8 mouse cellular contexts compared by ENCODE assay signal in the genomic region with DNA sequence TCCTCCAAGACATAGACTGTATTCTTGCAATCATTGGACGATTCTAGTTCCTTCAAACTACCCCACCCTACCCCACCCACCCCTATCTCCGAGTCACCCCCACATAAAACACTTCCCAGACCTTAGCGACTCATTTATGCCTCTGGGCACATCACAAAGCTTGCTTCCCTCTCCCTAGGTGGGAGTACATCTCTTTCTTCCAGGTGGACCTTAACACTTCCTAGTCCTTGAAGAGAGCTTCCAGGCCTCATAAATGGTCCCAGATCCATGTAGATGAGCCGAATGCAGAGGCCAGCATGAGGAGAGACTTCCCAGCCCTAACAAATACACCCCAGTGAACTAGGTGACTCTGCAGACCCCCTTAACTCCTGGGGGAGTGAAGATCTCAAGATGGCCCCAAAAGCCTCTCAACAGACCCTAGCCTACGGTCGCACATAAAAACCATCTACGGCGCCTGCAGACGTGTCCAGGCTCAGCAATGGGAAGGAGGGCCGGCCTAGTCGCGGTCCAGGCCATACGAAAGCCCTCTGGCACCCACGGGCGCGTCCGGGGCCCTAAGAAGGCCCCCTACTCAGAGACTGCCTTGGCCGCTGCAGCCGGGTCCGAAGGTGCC. TPM values are rescaled to one million over a fixed set of nuclear protein-coding genes. Genes with fewer than 3 reads are reported as not detected.
A peak's percentile ranks its signal among the peaks of the same experiment; 100 is the strongest.
DNase-seq lines count a peak whose midpoint lies in the region; ATAC-seq and TF ChIP-seq lines count a peak whose summit lies in the region.

No protein-coding gene starts in this region.

- no peak for DNase-seq in forebrain, embryonic 10.5 days (ENCODE audit: extremely low spot score, low spot score)
- no peak for DNase-seq in limb, embryonic 14.5 days (ENCODE audit: low spot score)
- no peak for DNase-seq in embryo, embryonic 10 days (ENCODE audit: low spot score)
- DNase-seq in cerebellum, adult 11-12 months: no peak
- no peak for DNase-seq in frontal cortex, postnatal 25 days (ENCODE audit: low spot score in 2 of 2)

- peaks cover 48% of the 10 kb centered on the region for H3K36me3 ChIP-seq in megakaryocyte, embryonic 14.5 days (replicated peaks; ENCODE audit: low read length)
- H3K36me3 ChIP-seq in forebrain, embryonic 10.5 days (replicated peaks): peaks cover 36% of the 10 kb centered on the region
- peaks cover 31% of the 10 kb centered on the region for H3K36me3 ChIP-seq in limb, embryonic 14.5 days (ENCODE audit: control insufficient read depth, insufficient read depth, low read length)
- peaks cover 23% of the 10 kb centered on the region for H3K36me3 ChIP-seq in small intestine, adult 2 months (ENCODE audit: control insufficient read depth, insufficient read depth, low read length)

- ATAC-seq in megakaryocyte, adult 5-6 weeks (ENCODE audit: poor library complexity, severe bottlenecking): no peak
- no peak; the same call in 1 of the 2 replicates for ATAC-seq in limb, embryonic 14.5 days (ENCODE audit: low FRiP score, low read depth)

- H3K9ac ChIP-seq in limb, embryonic 14.5 days (ENCODE audit: low read depth, low read length, severe bottlenecking): peak overlapping the region; percentile 92

- H3K4me2 ChIP-seq in limb, embryonic 14.5 days (replicated peaks; ENCODE audit: low read depth, low read length, severe bottlenecking): peak overlapping the region; percentile 76

- no peak for TF ChIP-seq CTCF in small intestine, adult 2 months (IDR thresholded peaks at IDR 0.05; ENCODE audit: extremely low read depth, insufficient read length, insufficient replicate concordance, low read depth, low read length)

- H3K9me3 ChIP-seq in megakaryocyte, embryonic 14.5 days: no peaks in the 10 kb centered on the region
- no peaks in the 10 kb centered on the region for H3K9me3 ChIP-seq in forebrain, embryonic 10.5 days
- H3K9me3 ChIP-seq in limb, embryonic 14.5 days (ENCODE audit: control insufficient read depth, low read length): no peaks in the 10 kb centered on the region

- peaks cover 69% of the 10 kb centered on the region for H3K4me1 ChIP-seq in megakaryocyte, embryonic 14.5 days
- H3K4me1 ChIP-seq in forebrain, embryonic 10.5 days: peaks cover 48% of the 10 kb centered on the region
- H3K4me1 ChIP-seq in limb, embryonic 14.5 days (ENCODE audit: control insufficient read depth, insufficient read depth, low read length): peaks cover 22% of the 10 kb centered on the region
- peaks cover 5% of the 10 kb centered on the region; the same call in 1 of the 2 replicates for H3K4me1 ChIP-seq in small intestine, adult 2 months (ENCODE audit: control insufficient read depth, insufficient read depth, insufficient read length, low read length)

- peak overlapping the region; percentile 95 for H3K27ac ChIP-seq in forebrain, embryonic 10.5 days
- H3K27ac ChIP-seq in limb, embryonic 14.5 days (replicated peaks; ENCODE audit: low read depth, low read length): peak overlapping the region; percentile 72
- peak overlapping the region; percentile 64 for H3K27ac ChIP-seq in small intestine, adult 2 months (ENCODE audit: insufficient read depth, low read depth, low read length)

- peak overlapping the region; percentile 97 for H3K4me3 ChIP-seq in megakaryocyte, embryonic 14.5 days (replicated peaks)
- peak overlapping the region; percentile 89 for H3K4me3 ChIP-seq in forebrain, embryonic 10.5 days
- H3K4me3 ChIP-seq in limb, embryonic 14.5 days (replicated peaks; ENCODE audit: low read length): peak overlapping the region; percentile 96
- peak overlapping the region; percentile 89 for H3K4me3 ChIP-seq in small intestine, adult 2 months (ENCODE audit: low read depth, low read length)

- H3K27me3 ChIP-seq in megakaryocyte, embryonic 14.5 days (replicated peaks): no peaks in the 10 kb centered on the region
- peaks cover 24% of the 10 kb centered on the region for H3K27me3 ChIP-seq in forebrain, embryonic 10.5 days (ENCODE audit: poor library complexity, severe bottlenecking)
- no peaks in the 10 kb centered on the region for H3K27me3 ChIP-seq in limb, embryonic 14.5 days (ENCODE audit: control insufficient read depth, insufficient read depth, low read length)
- no peaks in the 10 kb centered on the region for H3K27me3 ChIP-seq in small intestine, adult 2 months (ENCODE audit: control insufficient read depth, insufficient read depth, low read length)

- 3% methylated on average over 20 of the region's 20 CpGs for WGBS in forebrain, embryonic 10.5 days
- under 1% methylated on average over 20 of the region's 20 CpGs for WGBS in limb, embryonic 14.5 days
- WGBS in small intestine, adult 2 months: under 1% methylated on average over 20 of the region's 20 CpGs

- TF ChIP-seq POLR2A in limb, embryonic 14.5 days (IDR thresholded peaks at IDR 0.05; ENCODE audit: borderline replicate concordance, extremely low read depth, insufficient read depth, insufficient read length): no peak
- no peak for TF ChIP-seq POLR2A in small intestine, adult 2 months (IDR thresholded peaks at IDR 0.05; ENCODE audit: low read depth, low read length)

RNA-seq across cellular contexts. Expression of gene Scaf1, which starts 0.7 kb away (rescaled TPM):
- polyA plus RNA-seq in megakaryocyte, embryonic 14.5 days (2012; ENCODE audit: insufficient read depth, low replicate concordance): 219 and 387 TPM in 2 replicates
- total RNA-seq in megakaryocyte, adult 5-6 weeks (2015): 22.2 and 23.0 TPM in 2 replicates
- 9.6 and 12.2 TPM in 2 replicates for total RNA-seq in megakaryocyte, adult 5-6 weeks (2017)
- 39.9 and 41.0 TPM in 2 replicates for polyA plus RNA-seq in forebrain, embryonic 10.5 days (2016; fragmentation: Nextera tagmentation; extraction: Ambion mirVana)
- polyA plus RNA-seq in limb, embryonic 14.5 days (2012; rRNA removed): 114 and 135 TPM in 2 replicates
- 50.7 and 58.3 TPM in 2 replicates for polyA plus RNA-seq in limb, embryonic 14.5 days (2014; fragmentation: Nextera tagmentation; extraction: Ambion mirVana)
- 39.8 and 73.0 TPM in 2 replicates for polyA plus RNA-seq in small intestine, adult 2 months (2012; rRNA removed)

RNA-seq across cellular contexts. Expression of gene Rras, which starts 2.3 kb away (rescaled TPM):
- polyA plus RNA-seq in megakaryocyte, embryonic 14.5 days (2012; ENCODE audit: insufficient read depth, low replicate concordance): 26.5 and 83.1 TPM in 2 replicates
- 77.1 and 78.6 TPM in 2 replicates for total RNA-seq in megakaryocyte, adult 5-6 weeks (2015)
- total RNA-seq in megakaryocyte, adult 5-6 weeks (2017): 12.7 and 14.1 TPM in 2 replicates
- polyA plus RNA-seq in forebrain, embryonic 10.5 days (2016; fragmentation: Nextera tagmentation; extraction: Ambion mirVana): 15.0 and 16.8 TPM in 2 replicates
- 53.8 and 60.9 TPM in 2 replicates for polyA plus RNA-seq in limb, embryonic 14.5 days (2012; rRNA removed)
- 42.8 and 43.7 TPM in 2 replicates for polyA plus RNA-seq in limb, embryonic 14.5 days (2014; fragmentation: Nextera tagmentation; extraction: Ambion mirVana)
- polyA plus RNA-seq in small intestine, adult 2 months (2012; rRNA removed): 49.3 and 67.9 TPM in 2 replicates

RNA-seq across cellular contexts. Expression of gene Bcl2l12, which starts 16.9 kb away (rescaled TPM):
- 44.7 and 73.7 TPM in 2 replicates for polyA plus RNA-seq in megakaryocyte, embryonic 14.5 days (2012; ENCODE audit: insufficient read depth, low replicate concordance)
- 16.8 and 18.7 TPM in 2 replicates for total RNA-seq in megakaryocyte, adult 5-6 weeks (2015)
- total RNA-seq in megakaryocyte, adult 5-6 weeks (2017): 14.1 and 17.7 TPM in 2 replicates
- 80.7 and 83.9 TPM in 2 replicates for polyA plus RNA-seq in forebrain, embryonic 10.5 days (2016; fragmentation: Nextera tagmentation; extraction: Ambion mirVana)
- polyA plus RNA-seq in limb, embryonic 14.5 days (2012; rRNA removed): 81.3 and 104 TPM in 2 replicates
- polyA plus RNA-seq in limb, embryonic 14.5 days (2014; fragmentation: Nextera tagmentation; extraction: Ambion mirVana): 54.9 and 62.9 TPM in 2 replicates
- 10.1 and 16.3 TPM in 2 replicates for polyA plus RNA-seq in small intestine, adult 2 months (2012; rRNA removed)

RNA-seq across cellular contexts. Expression of gene Irf3, which starts 18.0 kb away (rescaled TPM):
- 44.2 and 87.0 TPM in 2 replicates for polyA plus RNA-seq in megakaryocyte, embryonic 14.5 days (2012; ENCODE audit: insufficient read depth, low replicate concordance)
- 60.8 and 76.8 TPM in 2 replicates for total RNA-seq in megakaryocyte, adult 5-6 weeks (2015)
- 84.8 and 89.4 TPM in 2 replicates for total RNA-seq in megakaryocyte, adult 5-6 weeks (2017)
- 70.5 and 76.0 TPM in 2 replicates for polyA plus RNA-seq in forebrain, embryonic 10.5 days (2016; fragmentation: Nextera tagmentation; extraction: Ambion mirVana)
- 142 and 168 TPM in 2 replicates for polyA plus RNA-seq in limb, embryonic 14.5 days (2012; rRNA removed)
- polyA plus RNA-seq in limb, embryonic 14.5 days (2014; fragmentation: Nextera tagmentation; extraction: Ambion mirVana): 92.5 and 92.7 TPM in 2 replicates
- 52.9 and 91.0 TPM in 2 replicates for polyA plus RNA-seq in small intestine, adult 2 months (2012; rRNA removed)

RNA-seq across cellular contexts. Expression of gene Prmt1, which starts 29.1 kb away (rescaled TPM):
- polyA plus RNA-seq in megakaryocyte, embryonic 14.5 days (2012; ENCODE audit: insufficient read depth, low replicate concordance): 7.0 and 74.9 TPM in 2 replicates
- 48.4 and 55.7 TPM in 2 replicates for total RNA-seq in megakaryocyte, adult 5-6 weeks (2015)
- total RNA-seq in megakaryocyte, adult 5-6 weeks (2017): 40.0 and 42.9 TPM in 2 replicates
- 909 and 984 TPM in 2 replicates for polyA plus RNA-seq in forebrain, embryonic 10.5 days (2016; fragmentation: Nextera tagmentation; extraction: Ambion mirVana)
- polyA plus RNA-seq in limb, embryonic 14.5 days (2012; rRNA removed): 607 and 720 TPM in 2 replicates
- 166 and 187 TPM in 2 replicates for polyA plus RNA-seq in limb, embryonic 14.5 days (2014; fragmentation: Nextera tagmentation; extraction: Ambion mirVana)
- 50.0 and 68.6 TPM in 2 replicates for polyA plus RNA-seq in small intestine, adult 2 months (2012; rRNA removed)
